Mouse (Mus musculus): Measurements from ENCODE around the gene Rab6b. TPM values are rescaled to one million over a fixed set of nuclear protein-coding genes. Genes with fewer than 3 reads are reported as not detected.
"Not testable (repeated sequence)": the region's sequence is repeated elsewhere in the genome, so short reads cannot be mapped to it uniquely, and the experiment has no call there.

Rab6b gene
- total and polyA plus RNA-seq, 2 experiments from 2014 or later = 155 to 210 TPM

- no peak overlapping the region for H3K27ac ChIP-seq
- peak overlapping the region; percentile 39 for H3K4me3 ChIP-seq (ENCODE audit: low read length)
- 0 out of 2 replicates have a peak, but pooled peaks cover 9% of the 10 kb centered on the region for H3K4me1 ChIP-seq (ENCODE audit: insufficient read depth, low read length)
- TF ChIP-seq CTCF (IDR thresholded peaks at IDR 0.05; ENCODE audit: low read depth) = peak; percentile 99
- peak overlapping the region; percentile 75 for H3K4me2 ChIP-seq (ENCODE audit: low read depth, low read length)
- H3K36me3 ChIP-seq (ENCODE audit: insufficient read depth, low read length) = no peaks in the 10 kb centered on the region
- no peaks in the 10 kb centered on the region for H3K9me3 ChIP-seq (ENCODE audit: low read length)
- ATAC-seq (peak; percentile 92), DNase-seq (ENCODE audit: low spot score) (peak; percentile 90)
- H3K9ac ChIP-seq (replicated peaks; ENCODE audit: low read length) = peak overlapping the region; percentile 51
- WGBS = 0% methylated on average over 19 of the region's 19 CpGs
- no peaks in the 10 kb centered on the region for H3K27me3 ChIP-seq (ENCODE audit: insufficient read depth, low read length)
Observed at GRCm38 (mm10) chr9:103092248-103092647, 19.3 kb upstream of the Rab6b start.

DNA sequence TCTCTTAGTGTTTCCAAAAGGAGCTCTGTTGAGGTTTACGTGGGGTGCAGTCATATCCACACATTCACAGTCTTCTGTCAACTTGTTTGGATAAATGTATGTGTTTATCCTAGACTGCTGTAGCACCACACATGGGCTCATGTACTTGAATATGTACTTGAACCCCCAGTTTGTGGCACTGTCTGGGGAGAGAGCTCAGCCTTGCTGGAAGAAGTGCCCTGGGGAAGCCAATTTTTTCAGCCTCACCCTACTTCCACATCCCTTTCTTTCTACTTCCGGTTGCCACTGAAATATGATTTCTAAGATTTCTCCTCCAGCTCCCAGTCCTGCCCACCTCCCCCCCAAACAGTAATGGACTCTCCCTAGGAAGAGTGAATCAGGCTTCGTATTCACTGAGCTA is 17.9 kb upstream of the Rab6b start:
- ATAC-seq = no peak
- no peak overlapping the region for H3K27ac ChIP-seq
- H3K9ac ChIP-seq (replicated peaks; ENCODE audit: low read length) = no peak overlapping the region
- no peak for TF ChIP-seq CTCF (IDR thresholded peaks at IDR 0.05; ENCODE audit: low read depth)
- H3K4me2 ChIP-seq (ENCODE audit: low read depth, low read length) = no peak overlapping the region
- 83% methylated on average over 3 of the region's 3 CpGs for WGBS
- no peak for DNase-seq (ENCODE audit: low spot score)
- no peaks in the 10 kb centered on the region for H3K27me3 ChIP-seq (ENCODE audit: insufficient read depth, low read length)
- no peaks in the 10 kb centered on the region for H3K36me3 ChIP-seq (ENCODE audit: insufficient read depth, low read length)
- H3K4me1 ChIP-seq (ENCODE audit: insufficient read depth, low read length) = 0 out of 2 replicates have a peak, but pooled peaks cover 9% of the 10 kb centered on the region
- H3K9me3 ChIP-seq (ENCODE audit: low read length) = no peaks in the 10 kb centered on the region
- H3K4me3 ChIP-seq (ENCODE audit: low read length) = no peak overlapping the region

GRCm38 (mm10) chr9:103108341-103108798 is 3.2 kb upstream of the Rab6b start:
- TF ChIP-seq CTCF (IDR thresholded peaks at IDR 0.05; ENCODE audit: low read depth) = peak; percentile 8; the same call in 1 of the 2 replicates
- Histone ChIP-seq H3K27ac (peak overlapping the region; percentile 56), H3K4me2 (ENCODE audit: low read depth, low read length) (peak overlapping the region; percentile 55), H3K4me3 (ENCODE audit: low read length) (peak overlapping the region; percentile 41)
- 13% methylated on average over 7 of the region's 14 CpGs for WGBS
- H3K9ac ChIP-seq (replicated peaks; ENCODE audit: low read length); H3K36me3 ChIP-seq (ENCODE audit: insufficient read depth, low read length); H3K27me3 ChIP-seq (ENCODE audit: insufficient read depth, low read length); H3K9me3 ChIP-seq (ENCODE audit: low read length); H3K4me1 ChIP-seq (ENCODE audit: insufficient read depth, low read length): not testable (repeated sequence)
- peak; percentile 62 for DNase-seq (ENCODE audit: low spot score)
- ATAC-seq = peak; percentile 38; the same call in 1 of the 2 replicates

DNA sequence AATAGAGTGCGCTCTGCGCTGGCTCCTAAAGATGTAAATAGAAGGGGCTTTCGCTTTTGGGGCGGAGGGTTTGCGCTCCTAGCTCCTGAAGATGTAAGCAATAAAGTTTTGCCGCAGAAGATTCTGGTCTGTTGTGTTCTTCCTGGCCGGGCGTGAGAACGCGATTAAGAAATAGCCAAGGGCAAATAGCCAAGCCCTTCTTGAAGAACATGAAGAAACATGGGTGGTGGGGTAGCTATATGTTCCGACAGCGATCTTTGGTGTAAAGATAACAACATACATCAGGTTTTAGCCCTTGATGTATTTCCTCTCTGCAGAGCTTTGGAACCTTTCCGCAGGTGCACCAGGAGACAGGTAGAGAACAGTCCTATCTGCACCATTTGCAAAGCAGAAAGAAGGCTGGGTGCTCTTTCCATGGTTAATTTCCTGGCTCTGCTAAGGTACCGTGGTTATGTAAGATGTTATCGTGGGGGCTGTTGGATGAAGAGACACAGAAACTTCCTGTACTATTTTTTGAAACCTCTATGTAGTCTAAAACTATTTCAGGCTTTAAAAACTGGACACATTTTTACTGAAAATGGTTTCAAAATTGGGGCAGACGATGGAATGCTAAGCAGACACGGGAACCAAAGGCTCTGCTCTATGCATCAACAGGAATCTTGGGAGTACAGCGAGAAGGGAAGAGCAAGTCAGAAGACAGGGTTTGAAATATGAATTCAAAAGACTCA is 2.5 kb upstream of the Rab6b start:
- Histone ChIP-seq H3K9ac (replicated peaks; ENCODE audit: low read length) (peak overlapping the region; percentile 45; the same call in 1 of the 2 replicates), H3K27me3 (ENCODE audit: insufficient read depth, low read length) (no peaks in the 10 kb centered on the region), H3K4me1 (ENCODE audit: insufficient read depth, low read length) (peaks cover 10% of the 10 kb centered on the region), H3K4me2 (ENCODE audit: low read depth, low read length) (peak overlapping the region; percentile 54), H3K4me3 (ENCODE audit: low read length) (peak overlapping the region; percentile 41), H3K27ac (peak overlapping the region; percentile 56; the same call in 1 of the 2 replicates), H3K9me3 (ENCODE audit: low read length) (no peaks in the 10 kb centered on the region), H3K36me3 (ENCODE audit: insufficient read depth, low read length) (no peaks in the 10 kb centered on the region)
- no peak for ATAC-seq
- TF ChIP-seq CTCF (IDR thresholded peaks at IDR 0.05; ENCODE audit: low read depth) = no peak
- DNase-seq (ENCODE audit: low spot score) = no peak
- WGBS = 28% methylated on average over 18 of the region's 18 CpGs

- no peaks in the 10 kb centered on the region for H3K27me3 ChIP-seq (ENCODE audit: insufficient read depth, low read length)
- no peak overlapping the region for H3K9ac ChIP-seq (replicated peaks; ENCODE audit: low read length)
- H3K4me3 ChIP-seq (ENCODE audit: low read length) = no peak overlapping the region
- H3K9me3 ChIP-seq (ENCODE audit: low read length) = no peaks in the 10 kb centered on the region
- no peak overlapping the region for H3K4me2 ChIP-seq (ENCODE audit: low read depth, low read length)
- no peaks in the 10 kb centered on the region for H3K36me3 ChIP-seq (ENCODE audit: insufficient read depth, low read length)
- H3K27ac ChIP-seq = no peak overlapping the region
- TF ChIP-seq CTCF (IDR thresholded peaks at IDR 0.05; ENCODE audit: low read depth) = no peak
- WGBS = 79% methylated on average over 2 of the region's 2 CpGs
- DNase-seq (ENCODE audit: low spot score) (no peak), ATAC-seq (no peak)
- peaks cover 18% of the 10 kb centered on the region for H3K4me1 ChIP-seq (ENCODE audit: insufficient read depth, low read length)
Observed at GRCm38 (mm10) chr9:103109911-103110310, 1.7 kb upstream of the Rab6b start.

GRCm38 (mm10) chr9:103110727-103111501 is 673 bp upstream of the Rab6b start:
- peak; percentile 25 for ATAC-seq
- Histone ChIP-seq H3K27me3 (ENCODE audit: insufficient read depth, low read length) (no peaks in the 10 kb centered on the region), H3K9ac (replicated peaks; ENCODE audit: low read length) (peak overlapping the region; percentile 94), H3K4me3 (ENCODE audit: low read length) (peak overlapping the region; percentile 91), H3K4me1 (ENCODE audit: insufficient read depth, low read length) (peaks cover 22% of the 10 kb centered on the region), H3K4me2 (ENCODE audit: low read depth, low read length) (peak overlapping the region; percentile 87), H3K9me3 (ENCODE audit: low read length) (no peaks in the 10 kb centered on the region), H3K27ac (peak overlapping the region; percentile 90), H3K36me3 (ENCODE audit: insufficient read depth, low read length) (no peaks in the 10 kb centered on the region)
- WGBS = 15% methylated on average over 18 of the region's 18 CpGs
- TF ChIP-seq CTCF (IDR thresholded peaks at IDR 0.05; ENCODE audit: low read depth) = peak; percentile 23; the same call in 1 of the 2 replicates
- DNase-seq (ENCODE audit: low spot score) = no peak

Data from hindbrain, postnatal 0 days (tissue).